16 mouse cellular contexts compared by ENCODE assay signal in the genomic region with DNA sequence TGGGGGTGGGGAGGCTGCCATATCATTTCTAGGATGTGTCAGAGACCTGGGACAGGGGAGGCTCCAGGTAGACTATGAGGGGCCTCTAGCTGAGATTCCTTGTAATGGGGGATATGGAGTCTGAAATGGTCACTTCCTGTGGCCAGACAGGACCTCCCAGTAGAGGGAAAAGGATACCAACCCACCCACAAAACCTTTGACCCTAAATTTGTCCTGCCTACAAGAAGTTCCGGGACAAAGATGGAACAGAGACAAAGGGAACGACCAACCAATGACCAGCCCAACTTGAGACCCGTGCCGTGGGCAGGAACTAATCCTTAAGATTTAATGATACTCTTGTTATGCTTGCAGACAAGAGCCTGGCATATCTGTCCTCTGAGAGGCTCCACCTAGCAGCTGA.
"Had no signal": no experiment of that assay in that cellular context is flagged by ENCODE, and none has a peak within 500 bp of the region (broad histone marks: within the 10 kb centered on the region; RNA-seq: fewer than 3 reads in every experiment).

No protein-coding gene starts in this region.

- H3K36me3 ChIP-seq: neural tube, embryonic 12.5 days; neural tube, embryonic 13.5 days; neural tube, embryonic 15.5 days; stomach, embryonic 15.5 days had no signal

- H3K9me3 ChIP-seq: neural tube, embryonic 12.5 days; neural tube, embryonic 13.5 days; neural tube, embryonic 15.5 days; stomach, embryonic 15.5 days had no signal

- H3K9ac ChIP-seq: neural tube, embryonic 12.5 days; neural tube, embryonic 13.5 days; neural tube, embryonic 15.5 days; stomach, embryonic 15.5 days had no signal

- DNase-seq: retina, postnatal 1 day; right cerebral cortex, adult 18-20 months; right cerebral cortex, postnatal 14 days; right cerebral cortex, postnatal 25 days; right cerebral cortex, postnatal 4 days; spleen, adult 18-20 months; thymus, adult 18-20 months; thymus, adult 2 months; thymus, postnatal 14 days; thymus, postnatal 25 days; thymus, postnatal 36 days; thymus, postnatal 4 days had no signal

- H3K27ac ChIP-seq: neural tube, embryonic 12.5 days; neural tube, embryonic 13.5 days; neural tube, embryonic 15.5 days; stomach, embryonic 15.5 days had no signal

- H3K4me2 ChIP-seq: neural tube, embryonic 12.5 days; neural tube, embryonic 13.5 days; neural tube, embryonic 15.5 days; stomach, embryonic 15.5 days had no signal

- H3K4me3 ChIP-seq: neural tube, embryonic 12.5 days; neural tube, embryonic 13.5 days; neural tube, embryonic 15.5 days; stomach, embryonic 15.5 days had no signal

- H3K27me3 ChIP-seq: neural tube, embryonic 12.5 days; neural tube, embryonic 13.5 days; neural tube, embryonic 15.5 days; stomach, embryonic 15.5 days had no signal
